Mouse (Mus musculus) liver, postnatal 0 days (tissue): Measurements from ENCODE around the gene Crhr2. TPM values are rescaled to one million over a fixed set of nuclear protein-coding genes. Genes with fewer than 3 reads are reported as not detected.
A peak's percentile ranks its signal among the peaks of the same experiment; 100 is the strongest.

Source experiments
- ATAC-seq: fragments of 200-750 bp; cut with Nextera tagmentation; 2 replicates; pipeline ENCODE4 v1.8.0; 2017; ENCODE audit warnings: mild to moderate bottlenecking, moderate library complexity
- DNase-seq: peaks from one replicate; pipeline ENCODE4 v3.0.0-alpha.2; 2016
- H3K27ac ChIP-seq: fragments of 300-500 bp; sonication (generic); 2 replicates; pipeline ENCODE4 v1.5.1; 2014; ENCODE audit warnings: antibody characterized with exemption, moderate library complexity, mild to moderate bottlenecking, low read depth
- H3K27me3 ChIP-seq: fragments of 300-500 bp; sonication (generic); 2 replicates; pipeline ENCODE4 v1.6.1; 2014; ENCODE audit warnings: low read length, control low read depth, mixed read lengths; ENCODE audit not compliant: insufficient read depth
- H3K36me3 ChIP-seq: fragments of 300-500 bp; sonication (generic); replicated peaks from 2 replicates; pipeline ENCODE4 v1.6.1; 2014; ENCODE audit warnings: mild to moderate bottlenecking, control low read depth, low read length, moderate library complexity, mixed read lengths; ENCODE audit not compliant: insufficient read depth
- H3K4me1 ChIP-seq: fragments of 300-500 bp; sonication (generic); 2 replicates; pipeline ENCODE4 v1.6.1; 2014; ENCODE audit warnings: antibody characterized with exemption, mild to moderate bottlenecking, control low read depth; ENCODE audit not compliant: insufficient read depth
- H3K4me2 ChIP-seq: fragments of 300-500 bp; sonication (generic); 2 replicates; pipeline ENCODE4 v1.6.1; 2014; ENCODE audit warnings: low read depth, mild to moderate bottlenecking, low read length, moderate library complexity, mixed read lengths
- H3K4me3 ChIP-seq: fragments of 300-500 bp; sonication (generic); 2 replicates; pipeline ENCODE4 v1.5.1; 2014; ENCODE audit warnings: low read depth, low read length
- H3K9ac ChIP-seq: fragments of 300-500 bp; sonication (generic); replicated peaks from 2 replicates; pipeline ENCODE4 v1.6.1; 2014; ENCODE audit warnings: mild to moderate bottlenecking, moderate library complexity
- H3K9me3 ChIP-seq: fragments of 300-500 bp; sonication (generic); 2 replicates; pipeline ENCODE4 v1.6.1; 2016; ENCODE audit warnings: mild to moderate bottlenecking, control low read depth, low read length, mixed read lengths
- CTCF ChIP-seq: sonication (generic); IDR thresholded peaks from 2 replicates; pipeline ENCODE4 v1.5.1; 2016; ENCODE audit warnings: antibody characterized with exemption, low read depth
- EP300 ChIP-seq: IDR thresholded peaks from 2 replicates; pipeline ENCODE4 v1.6.1; 2016; ENCODE audit warnings: antibody characterized with exemption, low read depth, mild to moderate bottlenecking
- WGBS: fragments of 180-500 bp; shearing (Covaris S2); extraction: QIAGEN DNeasy Blood & Tissue Kit; methylation state at CpG from one replicate; pipeline ENCODE4 v1.1.7; 2014; ENCODE audit not compliant: insufficient replicate concordance; 5-methylcytosine and 5-hydroxymethylcytosine counted together
- polyA plus RNA-seq: library from polyadenylated mRNA; unstranded; fragments of >200 nt; fragmentation: Nextera tagmentation; extraction: Ambion mirVana; gene quantifications from 2 replicates; pipeline ENCODE4 v1.2.1, GENCODE M21; 2015

Gene Crhr2
- polyA plus RNA-seq: not detected in 2 replicates

- no peaks in the 10 kb centered on the region for H3K27me3 ChIP-seq
- no peak within 1 kb of the TSS for H3K9ac ChIP-seq
- no peak for DNase-seq
- no peak for ATAC-seq
- no peaks in the 10 kb centered on the region for H3K4me1 ChIP-seq
- no peak within 1 kb of the TSS for H3K4me2 ChIP-seq
- H3K27ac ChIP-seq: no peak within 1 kb of the TSS
- no peaks in the 10 kb centered on the region for H3K9me3 ChIP-seq
- TF ChIP-seq CTCF: no peak
- no peak for TF ChIP-seq EP300
- whole genome bisulfite sequencing: 64% methylated on average over 10 of the region's 10 CpGs
- H3K4me3 ChIP-seq: no peak within 1 kb of the TSS
- no peaks in the 10 kb centered on the region for H3K36me3 ChIP-seq
Measured at GRCm38 (mm10) chr6:55132794-55133193, at the start of gene Crhr2. TSS of gene Crhr2 (minus strand) at chr6:55133016.

GRCm38 (mm10) chr6:55179560-55179959 lies 46.7 kb upstream of the Crhr2 start:
- no peak for DNase-seq
- Histone ChIP-seq H3K9me3 (no peaks in the 10 kb centered on the region), H3K4me2 (no peak overlapping the region), H3K27ac (no peak overlapping the region), H3K9ac (no peak overlapping the region), H3K27me3 (no peaks in the 10 kb centered on the region), H3K4me1 (peaks cover 8% of the 10 kb centered on the region), H3K36me3 (no peaks in the 10 kb centered on the region), H3K4me3 (no peak overlapping the region)
- ATAC-seq: no peak
- WGBS: 68% methylated on average over 7 of the region's 7 CpGs
- TF ChIP-seq CTCF (no peak), EP300 (no peak)

GRCm38 (mm10) chr6:55177060-55177732 lies 44.4 kb upstream of the Crhr2 start:
- no peak overlapping the region for H3K27ac ChIP-seq

GRCm38 (mm10) chr6:55175892-55176291 lies 43.1 kb upstream of the Crhr2 start:
- peak; percentile 44 for DNase-seq
- 30% methylated on average over 5 of the region's 5 CpGs for WGBS
- Histone ChIP-seq H3K4me1 (peaks cover 8% of the 10 kb centered on the region), H3K4me3 (no peak overlapping the region), H3K27ac (no peak overlapping the region), H3K9ac (no peak overlapping the region), H3K4me2 (no peak overlapping the region), H3K9me3 (no peaks in the 10 kb centered on the region), H3K27me3 (no peaks in the 10 kb centered on the region), H3K36me3 (no peaks in the 10 kb centered on the region)
- ATAC-seq: peak; percentile 85
- no peak for TF ChIP-seq CTCF
- no peak for TF ChIP-seq EP300

More at GRCm38 (mm10) chr6:55177060-55177732, 44.4 kb upstream of the Crhr2 start:
- no peak overlapping the region for H3K4me3 ChIP-seq
- no peaks in the 10 kb centered on the region for H3K9me3 ChIP-seq
- H3K4me1 ChIP-seq: peaks cover 8% of the 10 kb centered on the region
- H3K36me3 ChIP-seq: no peaks in the 10 kb centered on the region
- DNase-seq (peak; percentile 44), ATAC-seq (no peak)
- H3K27me3 ChIP-seq: no peaks in the 10 kb centered on the region
- TF ChIP-seq EP300: no peak
- peak; percentile 56 for TF ChIP-seq CTCF
- no peak overlapping the region for H3K9ac ChIP-seq
- H3K4me2 ChIP-seq: no peak overlapping the region
- 32% methylated on average over 12 of the region's 12 CpGs for WGBS

- H3K9ac ChIP-seq: no peak overlapping the region
- no peak for DNase-seq
- H3K4me2 ChIP-seq: no peak overlapping the region
- no peaks in the 10 kb centered on the region for H3K36me3 ChIP-seq
- no peaks in the 10 kb centered on the region for H3K9me3 ChIP-seq
- no peak for TF ChIP-seq EP300
- TF ChIP-seq CTCF: no peak
- H3K27ac ChIP-seq: no peak overlapping the region
- H3K4me1 ChIP-seq: peaks cover 8% of the 10 kb centered on the region
- whole genome bisulfite sequencing: 26% methylated on average over 2 of the region's 2 CpGs
- H3K27me3 ChIP-seq: no peaks in the 10 kb centered on the region
- no peak overlapping the region for H3K4me3 ChIP-seq
- peak; percentile 43; the same call in 1 of the 2 replicates for ATAC-seq
Measured at GRCm38 (mm10) chr6:55175456-55175855, 42.6 kb upstream of the Crhr2 start.

GRCm38 (mm10) chr6:55174741-55175181 lies 41.9 kb upstream of the Crhr2 start, which contains the start of gene Inmt:
TSS of gene Inmt (minus strand) at chr6:55175043.
- DNase-seq (no peak), ATAC-seq (no peak)
- no peaks in the 10 kb centered on the region for H3K36me3 ChIP-seq
- TF ChIP-seq CTCF (no peak), EP300 (no peak)
- peaks cover 8% of the 10 kb centered on the region for H3K4me1 ChIP-seq
- no peak within 1 kb of the TSS for H3K4me3 ChIP-seq
- no peaks in the 10 kb centered on the region for H3K27me3 ChIP-seq
- no peak within 1 kb of the TSS for H3K9ac ChIP-seq
- WGBS: 45% methylated on average over 1 of the region's 1 CpGs
- H3K9me3 ChIP-seq: no peaks in the 10 kb centered on the region
- H3K27ac ChIP-seq: no peak within 1 kb of the TSS
- no peak within 1 kb of the TSS for H3K4me2 ChIP-seq
